Mouse (Mus musculus) liver, embryonic 14.5 days (tissue): ENCODE data around the gene Cldn9. TPM values are rescaled to one million over a fixed set of nuclear protein-coding genes. Genes with fewer than 3 reads are reported as not detected.

Experiments used
- ATAC-seq: fragments of 200-750 bp; cut with Nextera tagmentation; 2 replicates; pipeline ENCODE4 v1.8.0; 2017; ENCODE audit warnings: moderate number of reproducible peaks, mild to moderate bottlenecking, moderate library complexity; ENCODE audit not compliant: insufficient read depth
- DNase-seq, 3 experiments: peaks; one replicate each; pipeline ENCODE4 v3.0.0-alpha.2; 2012 to 2013; ENCODE audit warnings: low read depth in 3 of 3, low spot score in 3 of 3
- H3K27ac ChIP-seq: fragments of 300-500 bp; sonication (generic); 2 replicates; pipeline ENCODE4 v1.5.1; 2014; ENCODE audit warnings: moderate library complexity, mild to moderate bottlenecking, control low read depth, inconsistent platforms
- H3K27me3 ChIP-seq: fragments of 300-500 bp; sonication (generic); 2 replicates; pipeline ENCODE4 v1.6.1; 2014; ENCODE audit warnings: mild to moderate bottlenecking, low read length, moderate library complexity; ENCODE audit not compliant: control insufficient read depth, insufficient read depth
- H3K36me3 ChIP-seq: fragments of 300-500 bp; sonication (generic); replicated peaks from 2 replicates; pipeline ENCODE4 v1.6.1; 2014; ENCODE audit warnings: low read depth; ENCODE audit not compliant: control insufficient read depth, insufficient read depth
- H3K4me1 ChIP-seq, 2 experiments: fragments of 200-500 bp in 1 of 2; fragments of 300-500 bp in 1 of 2; sonication (generic) in 1 of 2; replicated peaks; 2 replicates each; pipeline ENCODE4 v1.6.1; 2012 to 2014; ENCODE audit warnings: antibody characterized with exemption in 1 of 2, inconsistent platforms in 1 of 2, low read length in 1 of 2; ENCODE audit not compliant: control insufficient read depth in 2 of 2, insufficient read depth in 2 of 2
- H3K4me2 ChIP-seq: fragments of 300-500 bp; sonication (generic); 2 replicates; pipeline ENCODE4 v1.6.1; 2014; ENCODE audit warnings: low read depth, mild to moderate bottlenecking, control low read depth, moderate library complexity
- H3K4me3 ChIP-seq, 2 experiments: fragments of 200-500 bp in 1 of 2; fragments of 300-500 bp in 1 of 2; sonication (generic) in 1 of 2; 2 replicates each; pipeline ENCODE4 v1.5.1; 2012 to 2014; ENCODE audit warnings: low read depth in 2 of 2, low read length in 2 of 2, mild to moderate bottlenecking in 2 of 2, control low read depth in 1 of 2, inconsistent platforms in 1 of 2, moderate library complexity in 1 of 2; ENCODE audit not compliant: insufficient read depth in 1 of 2
- H3K9ac ChIP-seq: fragments of 300-500 bp; sonication (generic); replicated peaks from 2 replicates; pipeline ENCODE4 v1.6.1; 2014; ENCODE audit warnings: mild to moderate bottlenecking, control low read depth, moderate library complexity
- H3K9me3 ChIP-seq: fragments of 300-500 bp; sonication (generic); 2 replicates; pipeline ENCODE4 v1.6.1; 2016; ENCODE audit warnings: low read length, mixed read lengths; ENCODE audit not compliant: control insufficient read depth
- CTCF ChIP-seq: IDR thresholded peaks from 2 replicates; pipeline ENCODE4 v1.5.1; 2016; ENCODE audit warnings: antibody characterized with exemption, low read depth, control low read depth
- EP300 ChIP-seq: IDR thresholded peaks from 2 replicates; pipeline ENCODE4 v1.6.1; 2016; ENCODE audit warnings: antibody characterized with exemption, low read depth
- WGBS: fragments of 180-500 bp; shearing (Covaris S2); extraction: QIAGEN DNeasy Blood & Tissue Kit; methylation state at CpG from one replicate; pipeline ENCODE4 v1.1.7; 2014; ENCODE audit not compliant: insufficient replicate concordance; 5-methylcytosine and 5-hydroxymethylcytosine counted together
- polyA plus RNA-seq, 2 experiments: library from polyadenylated mRNA; depleted of rRNA in 1 of 2; stranded (reverse) in 1 of 2; unstranded in 1 of 2; fragments of >200 nt; fragmentation: Nextera tagmentation in 1 of 2; extraction: Ambion mirVana in 1 of 2; gene quantifications; 2 replicates each; pipeline versions ENCODE4 v1.2.1 to v1.2.3; 2012 to 2014

Cldn9 gene
- polyA plus RNA-seq, 2 experiments, result 0.04 TPM; not detected in 1

GRCm38 (mm10) chr17:23654001-23654400 is 29.8 kb downstream of the Cldn9 start:
- DNase-seq (no peak), ATAC-seq (no peak)
- Histone ChIP-seq H3K9ac (no peak overlapping the region), H3K4me3 (no peak overlapping the region), H3K27ac (no peak overlapping the region), H3K27me3 (no peaks in the 10 kb centered on the region; the same call in 1 of the 2 replicates), H3K9me3 (no peaks in the 10 kb centered on the region), H3K36me3 (no peaks in the 10 kb centered on the region), H3K4me2 (no peak overlapping the region), H3K4me1 (no peaks in the 10 kb centered on the region)
- 34% methylated on average over 6 of the region's 6 CpGs for WGBS
- no peak for TF ChIP-seq EP300

- H3K27me3 ChIP-seq, result no peaks in the 10 kb centered on the region; the same call in 1 of the 2 replicates
- TF ChIP-seq EP300, result no peak
- no peak for TF ChIP-seq CTCF
- 22% methylated on average over 1 of the region's 2 CpGs for WGBS
- no peaks in the 10 kb centered on the region for H3K9me3 ChIP-seq
- DNase-seq (no peak), ATAC-seq (no peak)
- H3K27ac ChIP-seq, result no peak overlapping the region
- no peak overlapping the region for H3K4me2 ChIP-seq
- no peaks in the 10 kb centered on the region for H3K4me1 ChIP-seq
- H3K4me3 ChIP-seq, result no peak overlapping the region
- H3K9ac ChIP-seq, result no peak overlapping the region
- no peaks in the 10 kb centered on the region for H3K36me3 ChIP-seq
Measured at GRCm38 (mm10) chr17:23653324-23653723, 30.5 kb downstream of the Cldn9 start.

- ATAC-seq, result no peak
- Histone ChIP-seq H3K27ac (no peak overlapping the region), H3K4me1 (no peaks in the 10 kb centered on the region), H3K9ac (no peak overlapping the region), H3K4me3 (no peak overlapping the region), H3K4me2 (no peak overlapping the region), H3K9me3 (no peaks in the 10 kb centered on the region), H3K36me3 (no peaks in the 10 kb centered on the region), H3K27me3 (peaks cover under 1% of the 10 kb centered on the region; the same call in 1 of the 2 replicates)
- TF ChIP-seq EP300 (no peak), CTCF (no peak)
- 49% methylated on average over 6 of the region's 6 CpGs for WGBS
- DNase-seq, result no peak
Measured at GRCm38 (mm10) chr17:23651363-23651762, 32.5 kb downstream of the Cldn9 start.

- no peaks in the 10 kb centered on the region for H3K36me3 ChIP-seq
- no peak for TF ChIP-seq EP300
- no peak for TF ChIP-seq CTCF
- no peaks in the 10 kb centered on the region for H3K4me1 ChIP-seq
- no peak overlapping the region for H3K9ac ChIP-seq
- H3K9me3 ChIP-seq, result no peaks in the 10 kb centered on the region
- no peak overlapping the region for H3K27ac ChIP-seq
- WGBS, result 41% methylated on average over 10 of the region's 10 CpGs
- peaks cover 21% of the 10 kb centered on the region for H3K27me3 ChIP-seq
- no peak overlapping the region for H3K4me3 ChIP-seq
- DNase-seq (no peak), ATAC-seq (no peak)
- no peak overlapping the region for H3K4me2 ChIP-seq
Measured at GRCm38 (mm10) chr17:23645894-23646293, 37.9 kb downstream of the Cldn9 start.

- DNase-seq, result no peak
- Histone ChIP-seq H3K9ac (no peak within 1 kb of the TSS), H3K4me1 (no peaks in the 10 kb centered on the region)
Measured at GRCm38 (mm10) chr17:23644613-23645495, 39.0 kb downstream of the Cldn9 start, which contains the start of gene Mmp25. Gene Mmp25, minus strand, starts transcription at chr17:23645277.

More at GRCm38 (mm10) chr17:23644613-23645495, 39.0 kb downstream of the Cldn9 start, which contains the start of gene Mmp25:
- H3K27ac ChIP-seq, result no peak within 1 kb of the TSS
- peak within 1 kb of the TSS; percentile 51 for H3K4me2 ChIP-seq
- TF ChIP-seq EP300 (no peak), CTCF (no peak)
- ATAC-seq, result no peak
- 2% methylated on average over 58 of the region's 58 CpGs for WGBS
- no peaks in the 10 kb centered on the region for H3K36me3 ChIP-seq
- H3K27me3 ChIP-seq, result peaks cover 21% of the 10 kb centered on the region
- no peaks in the 10 kb centered on the region for H3K9me3 ChIP-seq
- H3K4me3 ChIP-seq, result peak within 1 kb of the TSS; percentile 35 to 37; a peak in 3 of 4 replicates

Other genes starting within 250 kb of the Cldn9 start
- not detected in 2 replicates for gene Vmn2r117, start 204.3 kb downstream of the Cldn9 start, polyA plus RNA-seq (2012; rRNA removed)
- not detected in 2 replicates for gene Vmn2r117, start 204.3 kb downstream of the Cldn9 start, polyA plus RNA-seq (2014; fragmentation: Nextera tagmentation; extraction: Ambion mirVana)
- gene Zfp213, start 119.8 kb downstream of the Cldn9 start, polyA plus RNA-seq (2012; rRNA removed), result 3.7 and 4.1 TPM in 2 replicates
- 4.1 and 4.8 TPM in 2 replicates for gene Zfp213, start 119.8 kb downstream of the Cldn9 start, polyA plus RNA-seq (2014; fragmentation: Nextera tagmentation; extraction: Ambion mirVana)
- 1.9 and 2.0 TPM in 2 replicates for gene Zfp13, start 84.5 kb downstream of the Cldn9 start, polyA plus RNA-seq (2012; rRNA removed)
- gene Zfp13, start 84.5 kb downstream of the Cldn9 start, polyA plus RNA-seq (2014; fragmentation: Nextera tagmentation; extraction: Ambion mirVana), result 1.3 TPM in 2 replicates
- gene Zscan10, start 83.2 kb downstream of the Cldn9 start, polyA plus RNA-seq (2012; rRNA removed), result not detected in 2 replicates
- not detected in 2 replicates for gene Zscan10, start 83.2 kb downstream of the Cldn9 start, polyA plus RNA-seq (2014; fragmentation: Nextera tagmentation; extraction: Ambion mirVana)
- 0.11 and 0.12 TPM in 2 replicates for gene Mmp25, start 38.7 kb downstream of the Cldn9 start, polyA plus RNA-seq (2012; rRNA removed)
- gene Mmp25, start 38.7 kb downstream of the Cldn9 start, polyA plus RNA-seq (2014; fragmentation: Nextera tagmentation; extraction: Ambion mirVana), result 0.11 TPM in 1 of 2 replicates, not detected in the other
- gene Bicdl2, start 23.5 kb downstream of the Cldn9 start, polyA plus RNA-seq (2012; rRNA removed), result 0.02 TPM in 2 replicates
- gene Bicdl2, start 23.5 kb downstream of the Cldn9 start, polyA plus RNA-seq (2014; fragmentation: Nextera tagmentation; extraction: Ambion mirVana), result not detected in 2 replicates
- gene Hcfc1r1, start 10.4 kb downstream of the Cldn9 start, polyA plus RNA-seq (2012; rRNA removed), result 11.3 and 15.3 TPM in 2 replicates
- 21.0 and 24.5 TPM in 2 replicates for gene Hcfc1r1, start 10.4 kb downstream of the Cldn9 start, polyA plus RNA-seq (2014; fragmentation: Nextera tagmentation; extraction: Ambion mirVana)
- 14.8 and 17.2 TPM in 2 replicates for gene Thoc6, start 10.1 kb downstream of the Cldn9 start, polyA plus RNA-seq (2012; rRNA removed)
- 21.4 and 21.5 TPM in 2 replicates for gene Thoc6, start 10.1 kb downstream of the Cldn9 start, polyA plus RNA-seq (2014; fragmentation: Nextera tagmentation; extraction: Ambion mirVana)
- gene Tnfrsf12a, start 6.6 kb downstream of the Cldn9 start, polyA plus RNA-seq (2012; rRNA removed), result 1.4 and 1.7 TPM in 2 replicates
- 3.0 and 3.9 TPM in 2 replicates for gene Tnfrsf12a, start 6.6 kb downstream of the Cldn9 start, polyA plus RNA-seq (2014; fragmentation: Nextera tagmentation; extraction: Ambion mirVana)
- gene Cldn6, start 4.8 kb downstream of the Cldn9 start, polyA plus RNA-seq (2012; rRNA removed), result 0.64 and 0.68 TPM in 2 replicates
- 0.15 and 0.50 TPM in 2 replicates for gene Cldn6, start 4.8 kb downstream of the Cldn9 start, polyA plus RNA-seq (2014; fragmentation: Nextera tagmentation; extraction: Ambion mirVana)
- 0.04 and 0.09 TPM in 2 replicates for gene 1520401A03Rik, start 38.8 kb upstream of the Cldn9 start, polyA plus RNA-seq (2012; rRNA removed)
- not detected in 2 replicates for gene 1520401A03Rik, start 38.8 kb upstream of the Cldn9 start, polyA plus RNA-seq (2014; fragmentation: Nextera tagmentation; extraction: Ambion mirVana)
- 29.6 and 35.0 TPM in 2 replicates for gene Pkmyt1, start 42.3 kb upstream of the Cldn9 start, polyA plus RNA-seq (2012; rRNA removed)
- 21.2 and 24.5 TPM in 2 replicates for gene Pkmyt1, start 42.3 kb upstream of the Cldn9 start, polyA plus RNA-seq (2014; fragmentation: Nextera tagmentation; extraction: Ambion mirVana)
- gene Paqr4, start 56.8 kb upstream of the Cldn9 start, polyA plus RNA-seq (2012; rRNA removed), result 3.6 and 5.7 TPM in 2 replicates
- gene Paqr4, start 56.8 kb upstream of the Cldn9 start, polyA plus RNA-seq (2014; fragmentation: Nextera tagmentation; extraction: Ambion mirVana), result 6.4 and 7.2 TPM in 2 replicates
- gene Kremen2, start 61.8 kb upstream of the Cldn9 start, polyA plus RNA-seq (2012; rRNA removed), result 0.02 and 0.03 TPM in 2 replicates
- gene Kremen2, start 61.8 kb upstream of the Cldn9 start, polyA plus RNA-seq (2014; fragmentation: Nextera tagmentation; extraction: Ambion mirVana), result not detected in 2 replicates
- gene Flywch1, start 87.6 kb upstream of the Cldn9 start, polyA plus RNA-seq (2012; rRNA removed), result 4.0 and 4.3 TPM in 2 replicates
- 6.6 and 7.4 TPM in 2 replicates for gene Flywch1, start 87.6 kb upstream of the Cldn9 start, polyA plus RNA-seq (2014; fragmentation: Nextera tagmentation; extraction: Ambion mirVana)
- 0.57 and 0.79 TPM in 2 replicates for gene Flywch2, start 102.1 kb upstream of the Cldn9 start, polyA plus RNA-seq (2012; rRNA removed)
- 0.85 and 1.0 TPM in 2 replicates for gene Flywch2, start 102.1 kb upstream of the Cldn9 start, polyA plus RNA-seq (2014; fragmentation: Nextera tagmentation; extraction: Ambion mirVana)
- 136 and 152 TPM in 2 replicates for gene Srrm2, start 106.5 kb upstream of the Cldn9 start, polyA plus RNA-seq (2012; rRNA removed)
- 107 and 120 TPM in 2 replicates for gene Srrm2, start 106.5 kb upstream of the Cldn9 start, polyA plus RNA-seq (2014; fragmentation: Nextera tagmentation; extraction: Ambion mirVana)
- gene Elob, start 145.1 kb upstream of the Cldn9 start, polyA plus RNA-seq (2012; rRNA removed), result 277 and 284 TPM in 2 replicates
- gene Elob, start 145.1 kb upstream of the Cldn9 start, polyA plus RNA-seq (2014; fragmentation: Nextera tagmentation; extraction: Ambion mirVana), result 519 and 544 TPM in 2 replicates
- 0.04 TPM in 1 of 2 replicates, not detected in the other for gene Prss33, start 152.0 kb upstream of the Cldn9 start, polyA plus RNA-seq (2012; rRNA removed)
- not detected in 2 replicates for gene Prss33, start 152.0 kb upstream of the Cldn9 start, polyA plus RNA-seq (2014; fragmentation: Nextera tagmentation; extraction: Ambion mirVana)
- gene Prss32, start 159.8 kb upstream of the Cldn9 start, polyA plus RNA-seq (2012; rRNA removed), result 0.06 TPM in 1 of 2 replicates, not detected in the other
- not detected in 2 replicates for gene Prss32, start 159.8 kb upstream of the Cldn9 start, polyA plus RNA-seq (2014; fragmentation: Nextera tagmentation; extraction: Ambion mirVana)
- 0.09 and 0.18 TPM in 2 replicates for gene Prss41, start 160.1 kb upstream of the Cldn9 start, polyA plus RNA-seq (2012; rRNA removed)
- gene Prss41, start 160.1 kb upstream of the Cldn9 start, polyA plus RNA-seq (2014; fragmentation: Nextera tagmentation; extraction: Ambion mirVana), result 0.06 TPM in 1 of 2 replicates, not detected in the other
- not detected in 2 replicates for gene Prss21, start 184.0 kb upstream of the Cldn9 start, polyA plus RNA-seq (2012; rRNA removed)
- gene Prss21, start 184.0 kb upstream of the Cldn9 start, polyA plus RNA-seq (2014; fragmentation: Nextera tagmentation; extraction: Ambion mirVana), result not detected in 2 replicates
- gene Dcpp1, start 196.8 kb upstream of the Cldn9 start, polyA plus RNA-seq (2012; rRNA removed), result not detected in 2 replicates
- gene Dcpp1, start 196.8 kb upstream of the Cldn9 start, polyA plus RNA-seq (2014; fragmentation: Nextera tagmentation; extraction: Ambion mirVana), result not detected in 2 replicates
- not detected in 2 replicates for gene Dcpp2, start 196.9 kb upstream of the Cldn9 start, polyA plus RNA-seq (2012; rRNA removed)
- gene Dcpp2, start 196.9 kb upstream of the Cldn9 start, polyA plus RNA-seq (2014; fragmentation: Nextera tagmentation; extraction: Ambion mirVana), result not detected in 2 replicates
- not detected in 2 replicates for gene Dcpp3, start 233.4 kb upstream of the Cldn9 start, polyA plus RNA-seq (2012; rRNA removed)
- gene Dcpp3, start 233.4 kb upstream of the Cldn9 start, polyA plus RNA-seq (2014; fragmentation: Nextera tagmentation; extraction: Ambion mirVana), result not detected in 2 replicates